Mouse (Mus musculus): ENCODE measurements at regions not wholly inside any gene's neighbourhood (a gene's known extent, or its start where the extent isn't known, plus 50 kb on each side); places are given as distances from the start of the nearest gene placed in this dataset.

GRCm38 (mm10) chr12:71779418-71779817, 51.5 kb upstream of the Daam1 start:
- H3K9ac ChIP-seq (ENCODE audit: low read depth, low read length): no peak overlapping the region
- DNase-seq: no peak
- no peak for TF ChIP-seq EP300 (IDR thresholded peaks at IDR 0.05; ENCODE audit: insufficient read depth, low read depth, low read length)
- no peak for TF ChIP-seq POLR2A (IDR thresholded peaks at IDR 0.05; ENCODE audit: insufficient read depth, low read depth, low read length)
- TF ChIP-seq CTCF (IDR thresholded peaks at IDR 0.05): no peak
- H3K36me3 ChIP-seq (ENCODE audit: control insufficient read depth, insufficient read depth, low read length): no peaks in the 10 kb centered on the region
- WGBS: 72% methylated on average over 6 of the region's 6 CpGs
- H3K27me3 ChIP-seq (ENCODE audit: control insufficient read depth, insufficient read depth, low read length): no peaks in the 10 kb centered on the region
- no peak overlapping the region for H3K27ac ChIP-seq
- H3K4me3 ChIP-seq: no peak overlapping the region
- peaks cover 3% of the 10 kb centered on the region for H3K4me1 ChIP-seq (ENCODE audit: control insufficient read depth, insufficient read depth, low read length)
- H3K79me2 ChIP-seq (replicated peaks; ENCODE audit: control insufficient read depth, insufficient read depth, low read length): no peaks in the 10 kb centered on the region
- intact Hi-C loops (cut with DNase I): no loop called here
